Mouse (Mus musculus) heart, embryonic 11.5 days (tissue): ENCODE results near the gene Slc4a1. TPM values are rescaled to one million over a fixed set of nuclear protein-coding genes. Genes with fewer than 3 reads are reported as not detected.
"Not testable (repeated sequence)": the region's sequence is repeated elsewhere in the genome, so short reads cannot be mapped to it uniquely, and the experiment has no call there.

Experiments used
- ATAC-seq: fragments of 200-750 bp; cut with Nextera tagmentation; replicated peaks from 2 replicates; pipeline ENCODE4 v1.8.0; 2017; ENCODE audit warnings: moderate library complexity; ENCODE audit not compliant: insufficient number of reproducible peaks, low FRiP score, low TSS enrichment
- H3K27ac ChIP-seq: fragments of 300-500 bp; sonication (generic); 2 replicates; pipeline ENCODE4 v1.5.1; 2014; ENCODE audit warnings: mild to moderate bottlenecking, low read depth, low read length
- H3K27me3 ChIP-seq: fragments of 300-500 bp; sonication (generic); 2 replicates; pipeline ENCODE4 v1.6.1; 2014; ENCODE audit warnings: mild to moderate bottlenecking, low read length, mixed read lengths; ENCODE audit not compliant: control insufficient read depth, insufficient read depth
- H3K36me3 ChIP-seq: fragments of 300-500 bp; sonication (generic); 2 replicates; pipeline ENCODE4 v1.6.1; 2014; ENCODE audit warnings: mild to moderate bottlenecking, low read length, moderate library complexity, mixed read lengths; ENCODE audit not compliant: control insufficient read depth, insufficient read depth
- H3K4me1 ChIP-seq: fragments of 300-500 bp; sonication (generic); 2 replicates; pipeline ENCODE4 v1.6.1; 2014; ENCODE audit warnings: low read length; ENCODE audit not compliant: control insufficient read depth, insufficient read depth
- H3K4me2 ChIP-seq: fragments of 300-500 bp; sonication (generic); 2 replicates; pipeline ENCODE4 v1.6.1; 2014; ENCODE audit warnings: mild to moderate bottlenecking, moderate library complexity
- H3K4me3 ChIP-seq: fragments of 300-500 bp; sonication (generic); 2 replicates; pipeline ENCODE4 v1.5.1; 2014; ENCODE audit warnings: low read depth, low read length
- H3K9ac ChIP-seq: fragments of 300-500 bp; sonication (generic); 2 replicates; pipeline ENCODE4 v1.6.1; 2014; ENCODE audit warnings: mild to moderate bottlenecking, low read depth, low read length, moderate library complexity
- H3K9me3 ChIP-seq: fragments of 300-500 bp; sonication (generic); replicated peaks from 2 replicates; pipeline ENCODE4 v1.6.1; 2016; ENCODE audit warnings: low read length; ENCODE audit not compliant: control insufficient read depth
- WGBS: fragments of 180-500 bp; shearing (Covaris S2); extraction: QIAGEN DNeasy Blood & Tissue Kit; methylation state at CpG from one replicate; pipeline ENCODE4 v1.1.7; 2014; ENCODE audit not compliant: insufficient replicate concordance; 5-methylcytosine and 5-hydroxymethylcytosine counted together
- polyA plus RNA-seq: library from polyadenylated mRNA; unstranded; fragments of >200 nt; fragmentation: Nextera tagmentation; extraction: Ambion mirVana; gene quantifications from 2 replicates; pipeline ENCODE4 v1.2.1, GENCODE M21; 2014

Slc4a1 gene
- polyA plus RNA-seq, result 102 and 112 TPM in 2 replicates

DNA sequence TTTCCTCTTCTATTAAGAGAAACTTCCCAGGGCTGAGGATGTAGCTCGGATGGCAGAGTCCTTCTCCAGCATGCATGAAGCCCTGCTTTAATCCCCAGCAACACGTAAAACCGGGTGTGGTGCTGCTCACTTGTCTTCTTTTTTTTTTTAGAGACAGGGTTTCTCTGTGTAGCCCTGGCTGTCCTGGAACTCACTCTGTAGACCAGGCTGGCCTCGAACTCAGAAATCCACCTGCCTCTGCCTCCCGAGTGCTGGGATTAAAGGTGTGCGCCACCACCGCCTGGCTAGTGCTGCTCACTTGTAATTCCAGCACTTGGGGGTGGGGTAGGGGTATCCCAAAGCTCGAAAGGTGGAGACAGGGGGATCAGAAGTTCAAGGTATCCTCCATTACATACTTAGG is at the start of gene Slc4a1:
Gene Slc4a1 (minus strand): TSS at position 101 of the 400 bp plus-strand sequence.
- not testable (repeated sequence) for H3K36me3 ChIP-seq, ATAC-seq, H3K4me3 ChIP-seq, H3K27me3 ChIP-seq, H3K9me3 ChIP-seq, H3K4me1 ChIP-seq
- Histone ChIP-seq H3K27ac (peak within 1 kb of the TSS; percentile 55), H3K4me2 (peak within 1 kb of the TSS; percentile 9; the same call in 1 of the 2 replicates), H3K9ac (peak within 1 kb of the TSS; percentile 18; the same call in 1 of the 2 replicates)
- WGBS, result 73% methylated on average over 8 of the region's 8 CpGs

DNA sequence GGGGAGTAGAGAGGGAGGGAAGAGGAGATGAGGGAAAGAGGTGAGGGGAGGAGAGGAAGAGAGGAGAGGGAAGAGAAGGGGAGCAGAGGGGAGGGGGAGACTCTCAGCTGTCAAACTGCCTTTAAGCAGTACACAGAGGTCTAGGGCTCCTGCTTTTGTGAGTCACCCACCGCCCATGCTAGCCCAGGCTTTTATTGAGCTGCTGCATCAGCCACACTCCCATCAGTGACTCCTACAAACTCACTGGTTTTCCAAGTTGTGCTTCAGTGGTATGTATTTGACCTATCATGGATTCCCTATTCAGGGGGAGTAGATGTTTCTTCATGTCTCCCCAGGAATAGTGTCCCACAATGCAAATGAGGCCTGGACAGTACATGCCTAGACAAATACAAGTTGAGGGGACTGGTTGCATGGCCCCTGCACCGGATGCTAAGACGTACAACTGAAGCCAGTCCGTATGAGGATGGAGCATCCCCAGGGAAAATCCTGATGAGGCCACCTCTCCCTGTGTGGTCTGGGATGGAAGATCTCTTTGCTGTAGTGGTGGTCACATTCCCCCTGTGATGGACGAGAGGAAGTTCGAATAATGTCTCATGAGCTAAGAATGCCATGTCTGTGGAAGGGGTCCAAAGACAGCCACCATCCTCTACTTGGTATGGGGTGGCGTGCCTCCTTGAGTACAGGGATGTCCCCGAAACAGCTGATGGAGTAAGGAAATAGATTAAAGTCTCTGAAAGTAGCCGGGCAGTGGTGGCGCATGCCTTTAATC is 49.2 kb upstream of the Slc4a1 start:
- no peak overlapping the region for H3K4me3 ChIP-seq
- H3K9me3 ChIP-seq, result no peaks in the 10 kb centered on the region
- H3K4me2 ChIP-seq, result no peak overlapping the region
- no peak overlapping the region for H3K27ac ChIP-seq
- no peaks in the 10 kb centered on the region for H3K36me3 ChIP-seq
- H3K27me3 ChIP-seq, result no peaks in the 10 kb centered on the region
- WGBS, result 67% methylated on average over 10 of the region's 10 CpGs
- ATAC-seq, result no peak
- H3K4me1 ChIP-seq, result no peaks in the 10 kb centered on the region
- no peak overlapping the region for H3K9ac ChIP-seq

DNA sequence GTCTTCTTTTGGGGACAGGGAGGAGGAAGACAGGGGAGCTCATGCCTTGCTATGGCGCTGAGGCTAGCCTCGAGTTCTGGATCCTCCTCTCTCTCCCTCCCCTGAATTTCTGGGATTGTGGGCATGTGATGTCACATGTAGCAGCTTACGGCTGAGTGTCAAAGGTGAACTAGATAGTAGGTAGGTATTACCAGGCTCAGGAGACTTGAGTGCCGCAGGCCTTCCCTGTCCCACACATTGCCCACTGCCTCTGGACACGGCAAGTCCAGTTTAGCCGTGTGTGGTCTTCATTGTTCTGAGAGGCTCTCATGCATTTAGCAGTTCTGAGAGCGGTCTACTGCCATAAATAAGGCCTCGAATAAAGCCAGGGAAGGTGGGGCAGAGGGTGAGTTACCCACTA is 47.1 kb upstream of the Slc4a1 start:
- no peak overlapping the region for H3K4me3 ChIP-seq
- H3K9ac ChIP-seq, result no peak overlapping the region
- no peaks in the 10 kb centered on the region for H3K36me3 ChIP-seq
- no peak overlapping the region for H3K4me2 ChIP-seq
- H3K27ac ChIP-seq, result no peak overlapping the region
- no peak for ATAC-seq
- H3K27me3 ChIP-seq, result no peaks in the 10 kb centered on the region
- H3K9me3 ChIP-seq, result no peaks in the 10 kb centered on the region
- no peaks in the 10 kb centered on the region for H3K4me1 ChIP-seq
- WGBS, result 71% methylated on average over 8 of the region's 8 CpGs

DNA sequence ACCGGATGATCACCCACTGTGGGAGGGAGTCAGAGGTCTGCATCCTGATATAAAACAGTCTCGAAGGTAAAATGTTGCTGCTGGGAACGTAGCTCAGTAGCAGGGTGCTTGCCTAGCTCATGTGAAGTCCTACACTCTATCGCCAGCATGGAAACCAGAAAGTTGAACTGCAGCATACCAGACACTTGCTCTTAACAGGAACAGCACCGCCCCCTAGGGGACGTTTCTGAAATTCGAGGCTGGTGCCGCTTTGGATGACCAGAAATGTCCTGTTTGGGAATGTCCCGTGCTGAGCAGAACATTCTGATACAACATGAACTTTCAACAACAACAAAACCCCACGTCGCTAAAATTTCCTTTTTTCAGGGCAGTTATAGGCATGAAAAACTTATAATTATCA is 45.7 kb upstream of the Slc4a1 start:
- no peaks in the 10 kb centered on the region for H3K27me3 ChIP-seq
- ATAC-seq, result no peak
- H3K9me3 ChIP-seq, result no peaks in the 10 kb centered on the region
- no peaks in the 10 kb centered on the region; the same call in 1 of the 2 replicates for H3K4me1 ChIP-seq
- no peak overlapping the region for H3K4me3 ChIP-seq
- H3K4me2 ChIP-seq, result peak overlapping the region; percentile 9; the same call in 1 of the 2 replicates
- 7% methylated on average over 11 of the region's 11 CpGs for WGBS
- no peak overlapping the region for H3K27ac ChIP-seq
- H3K9ac ChIP-seq, result no peak overlapping the region
- no peaks in the 10 kb centered on the region for H3K36me3 ChIP-seq

DNA sequence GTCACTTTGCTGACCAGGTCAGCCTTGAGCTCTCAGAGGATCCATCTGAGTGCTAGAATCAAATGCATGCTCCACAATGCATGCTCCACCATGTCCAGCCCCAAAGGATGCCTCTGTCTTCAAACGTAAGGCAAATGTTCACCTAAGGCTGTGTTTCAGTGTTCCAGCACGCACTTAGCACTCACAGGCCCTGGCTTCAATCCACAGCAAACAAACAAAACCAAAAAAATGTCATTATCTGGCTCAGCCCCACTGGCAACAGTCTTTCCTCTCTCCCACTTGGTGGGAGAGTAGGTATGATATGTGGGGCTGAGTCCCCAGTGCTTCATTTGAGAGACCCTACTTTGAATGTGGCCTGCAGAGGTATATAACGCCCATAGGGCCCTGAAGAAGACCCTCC is 45.1 kb upstream of the Slc4a1 start:
- no peak overlapping the region for H3K27ac ChIP-seq
- H3K9me3 ChIP-seq, result no peaks in the 10 kb centered on the region
- H3K9ac ChIP-seq, result no peak overlapping the region
- no peaks in the 10 kb centered on the region for H3K27me3 ChIP-seq
- H3K4me2 ChIP-seq, result no peak overlapping the region
- no peak overlapping the region for H3K4me3 ChIP-seq
- 73% methylated on average over 3 of the region's 3 CpGs for WGBS
- no peak for ATAC-seq
- H3K4me1 ChIP-seq, result peaks cover 6% of the 10 kb centered on the region
- no peaks in the 10 kb centered on the region for H3K36me3 ChIP-seq

DNA sequence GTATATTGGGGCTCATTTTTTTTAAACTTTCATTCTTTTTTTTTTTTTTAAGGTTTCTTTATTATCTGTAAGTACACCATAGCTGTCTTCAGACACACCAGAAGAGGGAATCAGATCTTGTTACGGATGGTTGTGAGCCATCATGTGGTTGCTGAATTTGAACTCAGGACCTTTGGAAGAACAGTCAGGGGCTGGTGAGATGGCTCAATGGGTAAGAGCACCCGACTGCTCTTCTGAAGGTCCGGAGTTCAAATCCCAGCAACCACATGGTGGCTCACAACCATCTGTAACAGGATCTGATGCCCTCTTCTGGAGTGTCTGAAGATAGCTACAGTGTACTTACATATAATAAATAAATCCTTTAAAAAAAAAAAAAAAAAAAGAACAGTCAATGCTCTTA is 44.3 kb upstream of the Slc4a1 start:
- ATAC-seq, H3K9me3 ChIP-seq, H3K4me2 ChIP-seq, H3K27ac ChIP-seq, H3K4me3 ChIP-seq, H3K9ac ChIP-seq, H3K27me3 ChIP-seq, H3K36me3 ChIP-seq: not testable (repeated sequence)
- WGBS, result 94% methylated on average over 3 of the region's 3 CpGs
- H3K4me1 ChIP-seq, result peaks cover 11% of the 10 kb centered on the region

DNA sequence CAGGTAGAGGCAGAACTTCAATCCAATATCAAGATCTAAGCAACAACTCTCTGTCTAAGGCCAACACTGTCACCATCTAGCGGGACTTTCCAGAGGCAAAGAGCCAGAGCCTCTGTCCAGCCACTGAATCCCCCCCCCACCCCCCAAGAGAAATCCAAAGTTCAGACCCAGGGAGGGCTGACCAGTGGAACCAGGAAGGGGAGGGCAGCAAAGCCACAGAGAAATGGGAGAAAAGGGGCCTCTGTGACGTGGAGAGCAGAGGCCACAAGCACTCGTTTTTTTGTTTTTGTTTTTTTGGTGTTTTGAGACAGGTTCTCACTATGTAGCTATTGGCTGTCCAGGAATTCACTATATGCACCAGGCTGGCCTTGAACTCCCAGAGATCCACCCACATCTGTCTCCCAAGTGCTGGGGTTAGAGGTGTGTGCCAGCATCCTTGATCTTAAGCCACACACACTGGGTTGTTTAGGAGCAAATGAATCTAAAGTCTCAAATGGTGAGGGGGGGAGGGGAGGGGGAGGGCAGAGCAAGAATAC is 43.9 kb upstream of the Slc4a1 start:
- Histone ChIP-seq H3K4me3 (no peak overlapping the region), H3K36me3 (no peaks in the 10 kb centered on the region), H3K4me1 (peaks cover 11% of the 10 kb centered on the region), H3K9me3 (no peaks in the 10 kb centered on the region), H3K27me3 (no peaks in the 10 kb centered on the region), H3K9ac (no peak overlapping the region), H3K27ac (no peak overlapping the region), H3K4me2 (peak overlapping the region; percentile 2; the same call in 1 of the 2 replicates)
- WGBS, result 71% methylated on average over 3 of the region's 3 CpGs
- ATAC-seq, result no peak

DNA sequence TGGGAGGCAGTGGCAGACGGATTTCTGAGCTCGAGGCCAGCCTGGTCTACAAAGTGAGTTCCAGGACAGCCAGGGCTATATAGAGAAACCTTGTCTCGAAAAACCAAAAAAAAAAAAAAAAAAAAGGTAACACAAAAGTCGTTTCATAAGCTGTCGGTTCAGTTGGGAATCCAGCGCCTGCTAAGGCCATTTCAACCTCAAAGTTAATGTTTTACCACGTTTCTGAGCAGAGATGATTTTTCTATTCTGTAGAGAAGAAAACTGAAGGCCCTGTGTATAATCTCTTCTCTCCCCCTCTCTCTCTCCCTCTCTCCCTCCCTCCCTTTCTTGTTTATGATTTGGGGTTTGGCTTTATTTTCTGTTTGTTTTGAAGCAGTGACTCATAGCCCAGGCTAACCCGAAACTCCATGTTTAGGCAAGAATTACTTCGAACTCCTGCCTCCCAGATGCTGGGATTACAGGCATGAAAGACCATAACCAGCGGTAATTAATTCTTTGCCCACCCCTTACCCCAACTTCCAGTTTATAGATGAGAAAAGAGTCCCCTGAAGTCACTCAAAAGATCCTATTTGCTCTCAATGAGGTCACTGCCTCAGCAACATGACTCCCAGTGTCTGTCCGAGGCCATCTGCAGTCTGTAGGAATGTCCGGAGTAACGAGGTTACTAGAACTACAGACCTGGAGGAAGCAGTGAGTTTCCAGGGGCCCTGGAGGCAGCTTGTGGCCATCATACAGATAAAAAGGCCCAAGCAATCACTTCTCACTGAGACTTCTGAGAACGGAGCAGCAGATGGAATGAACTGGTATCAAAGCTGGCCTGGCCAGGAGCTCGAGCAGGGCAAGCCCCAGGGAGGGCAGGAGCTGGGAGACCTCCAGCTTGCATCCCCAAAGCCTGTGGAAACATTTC is 43.1 kb upstream of the Slc4a1 start:
- peak overlapping the region; percentile 90 for H3K4me3 ChIP-seq
- WGBS, result 36% methylated on average over 14 of the region's 15 CpGs
- H3K9ac ChIP-seq, result peak overlapping the region; percentile 54; the same call in 1 of the 2 replicates
- H3K9me3 ChIP-seq, result no peaks in the 10 kb centered on the region
- no peak for ATAC-seq
- peaks cover 11% of the 10 kb centered on the region for H3K4me1 ChIP-seq
- peak overlapping the region; percentile 99 for H3K27ac ChIP-seq
- H3K4me2 ChIP-seq, result peak overlapping the region; percentile 90
- peaks cover 2% of the 10 kb centered on the region; the same call in 1 of the 2 replicates for H3K36me3 ChIP-seq
- no peaks in the 10 kb centered on the region for H3K27me3 ChIP-seq
